Mouse (Mus musculus): ENCODE measurements at regions not wholly inside any gene's neighbourhood (a gene's known extent, or its start where the extent isn't known, plus 50 kb on each side); places are given as distances from the start of the nearest gene placed in this dataset.

DNA sequence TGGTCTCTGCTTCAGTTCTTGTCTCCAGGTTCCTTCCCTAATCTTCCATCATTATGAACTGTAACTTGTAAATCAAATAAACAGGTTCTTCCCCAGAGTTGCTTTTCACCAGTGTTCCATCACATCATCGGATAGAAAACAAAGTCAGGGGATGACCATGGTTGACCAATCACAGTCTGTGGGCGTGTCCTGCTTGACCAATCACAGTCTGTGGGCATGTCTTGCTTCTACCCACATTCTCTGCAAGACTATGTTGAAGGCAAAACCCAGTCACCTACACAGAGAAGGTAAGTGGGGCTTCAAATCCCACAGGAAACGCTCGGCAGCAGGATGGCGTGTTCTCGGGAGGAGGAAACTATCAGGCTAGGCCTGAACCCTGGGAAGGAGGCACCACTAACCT is 82.9 kb upstream of the Hs6st1 start:
- no peak for TF ChIP-seq GATA1 (IDR thresholded peaks at IDR 0.05; ENCODE audit: borderline replicate concordance, low read length)
- no peak for TF ChIP-seq FLI1 (IDR thresholded peaks at IDR 0.05; ENCODE audit: low read length)

All from megakaryocyte, embryonic 14.5 days (primary cell).